Mouse (Mus musculus): Measurements from ENCODE around the gene Odf3b.

Odf3b gene

DNA sequence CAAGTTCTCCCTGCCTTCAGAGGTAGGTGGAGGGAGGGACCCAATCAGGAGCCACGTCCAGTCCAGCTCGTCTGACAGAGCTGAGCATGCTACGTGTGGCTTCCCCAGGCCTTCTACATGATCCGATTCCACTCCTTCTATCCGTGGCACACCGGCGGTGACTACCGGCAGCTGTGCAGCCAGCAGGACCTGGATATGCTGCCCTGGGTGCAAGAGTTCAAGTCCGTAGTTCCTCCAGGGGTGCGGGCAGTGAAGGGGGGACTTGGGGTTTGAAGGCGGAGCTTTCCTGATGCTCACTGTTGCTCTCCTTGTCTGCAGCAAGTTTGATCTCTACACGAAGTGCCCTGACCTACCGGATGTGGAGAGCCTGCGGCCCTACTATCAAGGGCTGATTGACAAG, 42.7 kb downstream of the Odf3b start:
- no peak for DNase-seq (ENCODE audit: extremely low read depth, low read depth)

DNA sequence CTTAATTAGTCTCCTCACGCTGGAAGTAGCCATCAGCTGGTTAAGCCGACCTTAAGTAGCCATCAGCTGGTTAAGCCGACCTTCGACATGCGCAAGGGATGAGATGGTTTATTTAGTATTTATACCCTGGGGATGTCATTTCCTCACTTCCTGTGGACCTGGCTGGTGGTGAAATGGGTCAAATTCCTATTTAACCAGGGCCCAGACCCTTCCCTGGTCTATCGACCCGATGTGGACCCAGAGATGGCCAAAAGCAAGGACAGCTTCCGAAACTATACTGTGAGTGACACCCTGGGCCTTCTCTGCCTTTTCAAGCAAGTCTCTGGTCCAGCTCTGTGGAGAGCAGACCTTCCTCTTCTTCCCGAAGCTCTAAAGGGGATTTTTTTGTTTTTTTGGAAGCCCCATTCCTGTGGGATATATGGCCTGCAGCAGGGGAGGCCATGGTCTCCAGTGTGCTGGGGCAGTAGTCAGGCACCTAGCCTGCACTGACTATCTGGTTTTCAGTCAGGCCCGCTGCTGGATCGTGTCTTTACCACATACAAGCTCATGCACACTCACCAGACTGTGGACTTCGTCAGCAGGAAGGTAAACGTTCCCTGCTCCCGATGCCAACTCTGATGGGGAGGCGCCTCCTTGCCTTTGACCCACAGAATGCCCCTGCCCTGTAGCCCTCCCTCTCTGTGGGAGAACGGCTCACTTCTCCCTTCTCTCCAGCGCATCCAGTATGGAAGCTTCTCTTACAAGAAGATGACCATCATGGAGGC, 44.1 kb downstream of the Odf3b start:
- DNase-seq (ENCODE audit: extremely low read depth, low read depth) = no peak

DNA sequence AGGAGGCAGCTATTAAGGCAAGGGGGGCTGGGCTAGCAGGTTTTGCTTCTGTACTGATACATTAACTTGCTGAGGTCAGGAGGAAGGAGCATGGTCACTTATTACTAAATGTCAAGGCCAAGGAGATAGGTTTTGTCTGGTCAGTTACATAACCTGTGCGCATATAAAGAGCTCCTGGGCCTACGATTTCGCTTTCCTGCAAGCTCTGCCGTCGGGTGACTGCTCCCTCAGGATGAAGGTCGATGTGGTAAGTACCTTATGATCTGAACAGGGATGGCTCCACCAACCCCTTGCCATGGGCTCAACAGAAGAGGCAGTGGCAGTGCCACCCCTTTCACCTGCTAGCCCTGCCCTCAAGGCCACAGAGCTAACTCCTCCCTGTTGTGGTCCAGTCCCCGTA, 44.8 kb downstream of the Odf3b start, which contains the start of gene Miox:
Miox (plus strand) TSS at position 128 of the 400 bp plus-strand sequence.
- no peak for DNase-seq (ENCODE audit: extremely low read depth, low read depth)
